Mouse (Mus musculus): ENCODE results near the gene Xpot. TPM values are rescaled to one million over a fixed set of nuclear protein-coding genes. Genes with fewer than 3 reads are reported as not detected.

The Xpot gene
- total and polyA plus RNA-seq, 3 experiments, result 132 to 151 (median 140) TPM

DNA sequence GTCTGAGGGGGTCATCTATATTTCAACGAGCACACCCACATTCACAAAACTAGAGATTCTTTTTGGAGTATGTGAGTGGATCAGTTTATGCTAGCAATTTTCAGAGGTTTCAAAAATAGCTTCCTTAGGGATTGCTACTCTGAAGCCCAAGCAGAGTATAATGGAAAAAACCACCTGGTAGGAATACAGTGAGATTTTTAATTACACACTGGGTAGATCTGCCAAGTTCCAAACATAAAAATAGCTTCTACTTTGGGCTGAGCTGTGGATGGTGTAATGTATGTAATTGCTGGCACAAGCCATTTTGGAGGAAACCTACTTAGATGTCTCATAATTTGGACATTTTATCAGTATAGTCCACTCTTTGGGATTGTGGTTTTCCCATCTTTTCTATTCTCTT lies 26.9 kb upstream of the Xpot start:
- in situ Hi-C loops (cut with MboI; ENCODE audit: low pct_ligation_motif_present, low pct_unique_long_range_greater_than_20kb, low sequenced_read_pairs), result no loop called here

GRCm38 (mm10) chr10:121646294-121646693 lies 20.2 kb upstream of the Xpot start:
- no peak for TF ChIP-seq ETS1 (conservative IDR thresholded peaks at IDR 0.05; ENCODE audit: low read depth, low read length)
- TF ChIP-seq CHD1 (IDR thresholded peaks at IDR 0.05; ENCODE audit: low read depth, low read length), result no peak
- TF ChIP-seq UBTF (IDR thresholded peaks at IDR 0.05; ENCODE audit: low read depth, low read length), result no peak
- TF ChIP-seq KAT2A (IDR thresholded peaks at IDR 0.05; ENCODE audit: insufficient replicate concordance, low read length), result no peak
- TF ChIP-seq MYC (IDR thresholded peaks at IDR 0.05; ENCODE audit: low read depth, low read length), result no peak
- TF ChIP-seq CTCF (conservative IDR thresholded peaks at IDR 0.05 in 1 of 2, IDR thresholded peaks at IDR 0.05 in 1 of 2; ENCODE audit: low read depth in 2 of 2, low read length in 2 of 2), result no peak
- no peak for TF ChIP-seq TCF12 (IDR thresholded peaks at IDR 0.05; ENCODE audit: low read depth, low read length)
- no peak for TF ChIP-seq PAX5 (IDR thresholded peaks at IDR 0.05; ENCODE audit: low read length)
- no peak for TF ChIP-seq ZKSCAN1 (IDR thresholded peaks at IDR 0.05; ENCODE audit: borderline replicate concordance, low read depth, low read length)
- no peak for TF ChIP-seq SIN3A (IDR thresholded peaks at IDR 0.05; ENCODE audit: low read length)
- TF ChIP-seq MAX (IDR thresholded peaks at IDR 0.05; ENCODE audit: low read length), result no peak
- no peaks in the 10 kb centered on the region for H3K36me3 ChIP-seq (replicated peaks in 1 of 2; ENCODE audit: control insufficient read depth in 1 of 2, insufficient read depth in 1 of 2, low read length in 1 of 2)
- H3K4me2 ChIP-seq (ENCODE audit: insufficient read depth, low read depth, poor library complexity, severe bottlenecking), result no peak overlapping the region
- no peak overlapping the region for H3K9ac ChIP-seq (ENCODE audit: insufficient read depth, low read depth)
- in situ Hi-C loops (cut with MboI; ENCODE audit: low pct_ligation_motif_present, low pct_unique_long_range_greater_than_20kb, low sequenced_read_pairs) (no loop called here), dilution Hi-C loops (cut with MboI; ENCODE audit: extremely low pct_ligation_motif_present, extremely low pct_unique_long_range_greater_than_20kb, low sequenced_read_pairs) (no loop called here)
- no peak overlapping the region for H3K27ac ChIP-seq (ENCODE audit: insufficient read depth, low read depth)
- H3K4me1 ChIP-seq (ENCODE audit: control insufficient read depth in 1 of 2, insufficient read depth in 2 of 2), result peaks cover 2 to 7% of the 10 kb centered on the region in 2 experiments; a peak in 3 of 4 replicates
- no peaks in the 10 kb centered on the region for H3K9me3 ChIP-seq (replicated peaks; ENCODE audit: low read length)
- DNase-seq (ENCODE audit: extremely low read depth), result no peak
- H3K4me3 ChIP-seq (replicated peaks in 1 of 3; ENCODE audit: low read depth in 2 of 3, low read length in 2 of 3, poor library complexity in 1 of 3), result no peak overlapping the region
- H3K79me2 ChIP-seq (replicated peaks; ENCODE audit: control insufficient read depth, extremely low read depth, insufficient read depth, poor library complexity, severe bottlenecking), result no peaks in the 10 kb centered on the region
- H3K27me3 ChIP-seq (replicated peaks), result peaks cover 11% of the 10 kb centered on the region

More for the DNA sequence above, 26.9 kb upstream of the Xpot start:
- DNase-seq (ENCODE audit: extremely low read depth), result no peak
- Histone ChIP-seq H3K9me3 (replicated peaks; ENCODE audit: low read length) (no peaks in the 10 kb centered on the region), H3K4me3 (replicated peaks in 1 of 3; ENCODE audit: low read depth in 2 of 3, low read length in 2 of 3, poor library complexity in 1 of 3) (no peak overlapping the region), H3K79me2 (replicated peaks; ENCODE audit: control insufficient read depth, extremely low read depth, insufficient read depth, poor library complexity, severe bottlenecking) (no peaks in the 10 kb centered on the region), H3K36me3 (replicated peaks in 1 of 2; ENCODE audit: control insufficient read depth in 1 of 2, insufficient read depth in 1 of 2, low read length in 1 of 2) (no peaks in the 10 kb centered on the region), H3K4me1 (ENCODE audit: control insufficient read depth in 1 of 2, insufficient read depth in 2 of 2) (peaks cover 2 to 4% of the 10 kb centered on the region in 2 experiments; a peak in 1 of 4 replicates), H3K27me3 (replicated peaks) (no peaks in the 10 kb centered on the region), H3K4me2 (ENCODE audit: insufficient read depth, low read depth, poor library complexity, severe bottlenecking) (no peak overlapping the region), H3K27ac (ENCODE audit: insufficient read depth, low read depth) (no peak overlapping the region), H3K9ac (ENCODE audit: insufficient read depth, low read depth) (no peak overlapping the region)
- dilution Hi-C loops (cut with MboI; ENCODE audit: extremely low pct_ligation_motif_present, extremely low pct_unique_long_range_greater_than_20kb, low sequenced_read_pairs), result no loop called here
- no peak for TF ChIP-seq USF1 (IDR thresholded peaks at IDR 0.05; ENCODE audit: low read depth, low read length)
- TF ChIP-seq RAD21 (IDR thresholded peaks at IDR 0.05; ENCODE audit: low read depth, low read length), result no peak
- no peak for TF ChIP-seq ETS1 (conservative IDR thresholded peaks at IDR 0.05; ENCODE audit: low read depth, low read length)
- no peak for TF ChIP-seq ELF1 (IDR thresholded peaks at IDR 0.05; ENCODE audit: low read depth, low read length)
- no peak for TF ChIP-seq CHD2 (IDR thresholded peaks at IDR 0.05; ENCODE audit: low read length)
- no peak for TF ChIP-seq MEF2A (IDR thresholded peaks at IDR 0.05; ENCODE audit: borderline replicate concordance, low read depth, low read length)
- TF ChIP-seq ZNF384 (IDR thresholded peaks at IDR 0.05; ENCODE audit: low read depth, low read length), result no peak
- TF ChIP-seq KAT2A (IDR thresholded peaks at IDR 0.05; ENCODE audit: insufficient replicate concordance, low read length), result no peak
- no peak for TF ChIP-seq ZKSCAN1 (IDR thresholded peaks at IDR 0.05; ENCODE audit: borderline replicate concordance, low read depth, low read length)
- TF ChIP-seq ZC3H11A (IDR thresholded peaks at IDR 0.05; ENCODE audit: low read depth, low read length), result no peak
- TF ChIP-seq CTCF (conservative IDR thresholded peaks at IDR 0.05 in 1 of 2, IDR thresholded peaks at IDR 0.05 in 1 of 2; ENCODE audit: low read depth in 2 of 2, low read length in 2 of 2), result no peak
- TF ChIP-seq TCF12 (IDR thresholded peaks at IDR 0.05; ENCODE audit: low read depth, low read length), result no peak
- no peak for TF ChIP-seq MYC (IDR thresholded peaks at IDR 0.05; ENCODE audit: low read depth, low read length)
